Mouse (Mus musculus): ENCODE measurements around the gene Sun1. TPM values are rescaled to one million over a fixed set of nuclear protein-coding genes. Genes with fewer than 3 reads are reported as not detected.

Sun1 gene
- polyA plus RNA-seq, 1 experiment = 65.5 TPM

DNA sequence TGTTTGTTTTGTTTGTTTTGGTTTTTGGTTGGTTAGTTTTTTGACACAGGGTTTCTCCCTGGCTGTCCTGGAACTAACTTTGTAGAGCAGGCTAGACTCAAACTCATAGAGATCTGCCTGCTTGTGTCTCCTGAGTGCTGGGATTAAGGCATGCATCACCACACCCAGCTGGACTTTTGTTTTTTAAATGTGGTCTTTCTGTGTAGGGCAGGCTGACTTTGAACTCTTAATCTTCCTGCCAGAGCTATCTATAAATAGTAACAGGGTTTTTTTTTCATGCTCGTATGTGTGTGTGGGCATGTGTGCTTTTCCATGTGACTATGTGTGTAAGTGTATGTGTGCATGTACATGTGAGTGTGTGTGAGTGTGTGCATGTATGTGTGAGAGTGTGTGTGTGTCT, 32.9 kb upstream of the Sun1 start:
- Histone ChIP-seq H3K36me3 (ENCODE audit: control insufficient read depth, insufficient read depth) (peaks cover 14% of the 10 kb centered on the region), H3ac (ENCODE audit: control insufficient read depth, insufficient read length) (no peak overlapping the region), H3K79me2 (ENCODE audit: control insufficient read depth, insufficient read depth) (no peaks in the 10 kb centered on the region), H3K27me3 (ENCODE audit: control insufficient read depth, insufficient read depth, insufficient read length) (no peaks in the 10 kb centered on the region), H3K4me3 (no peak overlapping the region), H3K4me2 (ENCODE audit: low read depth) (no peak overlapping the region)
- TF ChIP-seq E2F4 (IDR thresholded peaks at IDR 0.05; ENCODE audit: insufficient read depth) (no peak), REST (IDR thresholded peaks at IDR 0.05; ENCODE audit: insufficient read depth, insufficient read length) (no peak), MYOD1 (IDR thresholded peaks at IDR 0.05; ENCODE audit: control insufficient read depth in 1 of 3, insufficient read length in 2 of 3, low read depth in 2 of 3) (no peak), CEBPB (IDR thresholded peaks at IDR 0.05; ENCODE audit: insufficient read depth, poor library complexity, severe bottlenecking) (no peak), MAX (IDR thresholded peaks at IDR 0.05; ENCODE audit: low read depth) (no peak), TCF12 (IDR thresholded peaks at IDR 0.05; ENCODE audit: insufficient read depth, poor library complexity, severe bottlenecking) (no peak), USF1 (IDR thresholded peaks at IDR 0.05; ENCODE audit: low read depth) (no peak), POLR2AphosphoS2 (IDR thresholded peaks at IDR 0.05; ENCODE audit: insufficient read length, low read depth) (no peak), POLR2A (IDR thresholded peaks at IDR 0.05; ENCODE audit: insufficient read length, low read depth) (no peak), SRF (IDR thresholded peaks at IDR 0.05; ENCODE audit: control insufficient read depth, insufficient read length, low read depth) (no peak), TCF3 (IDR thresholded peaks at IDR 0.05; ENCODE audit: insufficient read length, low read depth) (no peak), MYOG (IDR thresholded peaks at IDR 0.05; ENCODE audit: control insufficient read depth in 1 of 3, insufficient read depth in 1 of 3, insufficient read length in 2 of 3, low read depth in 2 of 3) (no peak)

DNA sequence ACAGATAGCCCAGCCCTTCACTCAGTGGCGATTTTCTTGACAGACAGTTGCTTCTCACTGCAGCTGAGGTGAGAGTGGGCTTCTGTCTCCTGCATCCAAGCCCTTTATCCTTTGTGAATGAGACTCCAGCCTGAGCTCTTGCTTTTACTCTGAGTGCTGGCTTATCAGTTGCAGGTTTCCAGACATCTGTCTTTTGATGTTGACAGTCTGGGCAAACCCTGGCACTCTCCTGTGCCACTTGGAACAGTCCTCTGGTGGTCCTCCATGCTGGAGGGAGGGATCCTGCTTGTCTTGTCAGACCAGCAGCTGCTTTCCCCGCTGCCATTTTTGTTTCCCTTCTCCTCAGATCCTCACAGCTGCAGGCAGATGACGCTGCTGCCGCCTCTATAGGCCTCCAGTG, 28.5 kb upstream of the Sun1 start:
- Histone ChIP-seq H3K4me2 (ENCODE audit: low read depth) (no peak overlapping the region), H3K79me2 (ENCODE audit: control insufficient read depth, insufficient read depth) (no peaks in the 10 kb centered on the region), H3K27me3 (ENCODE audit: control insufficient read depth, insufficient read depth, insufficient read length) (no peaks in the 10 kb centered on the region), H3ac (ENCODE audit: control insufficient read depth, insufficient read length) (no peak overlapping the region), H3K4me3 (no peak overlapping the region), H3K36me3 (ENCODE audit: control insufficient read depth, insufficient read depth) (peaks cover 14% of the 10 kb centered on the region)
- TF ChIP-seq CEBPB (IDR thresholded peaks at IDR 0.05; ENCODE audit: insufficient read depth, poor library complexity, severe bottlenecking) (no peak), REST (IDR thresholded peaks at IDR 0.05; ENCODE audit: insufficient read depth, insufficient read length) (no peak), USF1 (IDR thresholded peaks at IDR 0.05; ENCODE audit: low read depth) (no peak), POLR2A (IDR thresholded peaks at IDR 0.05; ENCODE audit: insufficient read length, low read depth) (no peak), SRF (IDR thresholded peaks at IDR 0.05; ENCODE audit: control insufficient read depth, insufficient read length, low read depth) (no peak), MAX (IDR thresholded peaks at IDR 0.05; ENCODE audit: low read depth) (no peak), E2F4 (IDR thresholded peaks at IDR 0.05; ENCODE audit: insufficient read depth) (no peak), MYOD1 (IDR thresholded peaks at IDR 0.05; ENCODE audit: control insufficient read depth in 1 of 3, insufficient read length in 2 of 3, low read depth in 2 of 3) (no peak)

DNA sequence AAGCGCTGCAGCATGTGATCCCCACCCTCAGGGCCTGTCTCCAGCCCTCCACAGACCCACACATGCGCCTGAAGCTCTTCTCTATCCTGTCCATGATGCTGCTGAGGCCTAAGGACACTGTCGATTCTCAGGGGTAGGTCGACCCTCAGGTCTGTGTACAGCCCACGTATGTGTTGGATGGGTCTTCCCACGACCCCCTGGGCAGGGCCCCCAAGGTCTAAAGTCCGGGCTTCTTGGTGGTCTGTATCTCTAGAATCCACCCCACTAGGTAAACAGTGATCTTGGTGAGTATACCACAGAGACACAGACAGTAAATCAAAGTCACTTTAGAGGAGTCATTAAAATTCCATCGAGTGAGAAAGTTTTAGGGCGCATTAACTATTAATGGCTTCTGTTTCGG, 26.3 kb upstream of the Sun1 start:
- no peak overlapping the region for H3K4me3 ChIP-seq
- H3K79me2 ChIP-seq (ENCODE audit: control insufficient read depth, insufficient read depth) = no peaks in the 10 kb centered on the region
- H3K27me3 ChIP-seq (ENCODE audit: control insufficient read depth, insufficient read depth, insufficient read length) = no peaks in the 10 kb centered on the region
- no peak overlapping the region for H3K4me2 ChIP-seq (ENCODE audit: low read depth)
- H3ac ChIP-seq (ENCODE audit: control insufficient read depth, insufficient read length) = no peak overlapping the region
- TF ChIP-seq REST (IDR thresholded peaks at IDR 0.05; ENCODE audit: insufficient read depth, insufficient read length) (no peak), POLR2AphosphoS2 (IDR thresholded peaks at IDR 0.05; ENCODE audit: insufficient read length, low read depth) (no peak), CEBPB (IDR thresholded peaks at IDR 0.05; ENCODE audit: insufficient read depth, poor library complexity, severe bottlenecking) (no peak), E2F4 (IDR thresholded peaks at IDR 0.05; ENCODE audit: insufficient read depth) (no peak), USF1 (IDR thresholded peaks at IDR 0.05; ENCODE audit: low read depth) (no peak)
- H3K36me3 ChIP-seq (ENCODE audit: control insufficient read depth, insufficient read depth) = peaks cover 14% of the 10 kb centered on the region

DNA sequence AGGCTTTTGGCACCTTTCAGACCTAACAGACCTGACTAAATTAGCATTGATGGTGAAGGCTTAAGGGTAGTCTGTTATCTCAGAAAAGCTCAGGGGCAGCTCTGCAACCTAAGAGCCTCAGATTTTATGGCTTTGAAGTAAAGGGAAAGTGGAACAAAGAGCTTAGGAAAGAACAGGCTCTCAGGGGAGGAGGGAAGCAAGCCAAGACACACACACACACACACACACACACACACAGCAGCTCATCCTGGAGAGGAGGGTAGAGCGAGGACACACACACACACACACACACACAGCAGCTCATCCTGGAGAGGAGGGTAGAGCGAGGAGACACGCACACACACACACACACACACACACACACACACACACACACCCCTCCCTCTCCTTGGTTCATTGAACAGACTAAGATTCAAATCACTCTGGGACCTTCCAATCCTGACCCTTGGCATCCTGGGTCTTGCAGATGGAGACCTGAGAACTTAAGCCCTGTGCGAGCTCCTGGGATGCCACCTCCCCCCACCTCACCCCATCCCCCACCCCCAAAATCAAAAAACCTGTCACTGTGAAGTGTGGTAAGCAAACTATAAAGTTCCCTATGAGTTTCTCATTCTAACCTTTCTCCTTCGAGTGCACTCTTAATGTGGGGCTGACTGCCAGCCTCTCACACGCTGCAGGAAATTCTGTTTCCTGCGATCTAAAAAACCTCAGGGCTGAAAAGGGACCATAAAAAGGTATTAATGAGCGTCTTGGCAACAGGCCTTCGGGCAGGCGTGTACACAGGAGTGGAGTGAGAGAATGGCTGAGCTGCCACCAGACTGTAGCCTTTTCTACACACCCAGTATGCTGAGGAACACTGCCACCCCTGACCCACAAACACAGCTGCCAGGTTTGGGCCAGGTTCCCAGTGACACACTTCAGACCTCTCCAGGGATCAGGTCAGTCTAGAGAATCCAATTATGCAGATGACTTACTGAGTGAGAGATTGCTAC, 25.6 kb upstream of the Sun1 start:
- H3K4me3 ChIP-seq = no peak overlapping the region
- TF ChIP-seq POLR2AphosphoS2 (IDR thresholded peaks at IDR 0.05; ENCODE audit: insufficient read length, low read depth) = no peak
- TF ChIP-seq E2F4 (IDR thresholded peaks at IDR 0.05; ENCODE audit: insufficient read depth) = no peak
- TF ChIP-seq TCF3 (IDR thresholded peaks at IDR 0.05; ENCODE audit: insufficient read length, low read depth) = no peak
- TF ChIP-seq POLR2A (IDR thresholded peaks at IDR 0.05; ENCODE audit: insufficient read length, low read depth) = no peak
- TF ChIP-seq TCF12 (IDR thresholded peaks at IDR 0.05; ENCODE audit: insufficient read depth, poor library complexity, severe bottlenecking) = no peak
- TF ChIP-seq CEBPB (IDR thresholded peaks at IDR 0.05; ENCODE audit: insufficient read depth, poor library complexity, severe bottlenecking) = no peak
- no peak for TF ChIP-seq REST (IDR thresholded peaks at IDR 0.05; ENCODE audit: insufficient read depth, insufficient read length)
- TF ChIP-seq MYOG (IDR thresholded peaks at IDR 0.05; ENCODE audit: control insufficient read depth in 1 of 3, insufficient read depth in 1 of 3, insufficient read length in 2 of 3, low read depth in 2 of 3) = no peak
- TF ChIP-seq USF1 (IDR thresholded peaks at IDR 0.05; ENCODE audit: low read depth) = no peak
- no peak for TF ChIP-seq SRF (IDR thresholded peaks at IDR 0.05; ENCODE audit: control insufficient read depth, insufficient read length, low read depth)
- TF ChIP-seq MYOD1 (IDR thresholded peaks at IDR 0.05; ENCODE audit: control insufficient read depth in 1 of 3, insufficient read length in 2 of 3, low read depth in 2 of 3) = no peak
- no peak for TF ChIP-seq MAX (IDR thresholded peaks at IDR 0.05; ENCODE audit: low read depth)
- H3ac ChIP-seq (ENCODE audit: control insufficient read depth, insufficient read length) = no peak overlapping the region
- H3K79me2 ChIP-seq (ENCODE audit: control insufficient read depth, insufficient read depth) = no peaks in the 10 kb centered on the region
- no peaks in the 10 kb centered on the region for H3K27me3 ChIP-seq (ENCODE audit: control insufficient read depth, insufficient read depth, insufficient read length)
- peaks cover 14% of the 10 kb centered on the region for H3K36me3 ChIP-seq (ENCODE audit: control insufficient read depth, insufficient read depth)
- H3K4me2 ChIP-seq (ENCODE audit: low read depth) = no peak overlapping the region

All from myocyte (in vitro differentiated cells).